ENCODE assay signal across 7 mouse cellular contexts in the genomic region with DNA sequence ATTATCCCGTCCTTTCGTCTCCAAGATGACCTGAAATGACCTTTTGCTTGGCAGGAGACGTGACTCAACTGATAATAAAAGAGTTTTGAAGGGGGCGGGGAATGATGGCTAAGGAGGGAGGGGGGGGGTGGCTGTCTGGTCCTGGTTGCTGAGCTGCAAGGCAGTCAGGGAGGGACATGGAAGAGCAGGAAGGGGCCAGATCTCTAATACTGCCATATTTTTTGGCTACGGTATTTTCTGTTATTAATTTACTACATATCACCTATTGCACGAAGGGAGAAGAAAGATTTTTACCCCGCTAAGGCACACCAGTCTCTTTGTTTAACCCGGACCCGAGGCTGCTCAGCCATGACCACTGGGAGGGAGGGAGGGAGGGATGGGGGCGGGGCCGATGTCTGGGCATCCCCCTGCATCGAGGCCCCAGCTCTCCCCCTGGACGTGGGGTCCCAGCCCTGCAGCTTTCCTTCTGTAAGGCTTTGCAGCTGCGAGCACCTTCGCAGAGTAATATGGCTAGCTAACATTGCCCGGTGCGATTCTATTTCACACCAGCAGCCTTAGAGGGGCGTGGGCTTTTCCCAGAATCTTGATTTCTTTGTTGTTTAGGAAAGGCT.
DNase-seq lines count a peak whose midpoint lies in the region; ATAC-seq lines count a peak whose summit lies in the region.

No protein-coding gene starts in this region.

- no peaks in the 10 kb centered on the region for H3K27me3 ChIP-seq in lung, embryonic 16.5 days (ENCODE audit: control insufficient read depth, insufficient read depth, low read depth, low read length)
- no peaks in the 10 kb centered on the region for H3K27me3 ChIP-seq in forebrain, embryonic 10.5 days (ENCODE audit: poor library complexity, severe bottlenecking)
- H3K27me3 ChIP-seq in hindbrain, embryonic 15.5 days: no peaks in the 10 kb centered on the region
- H3K27me3 ChIP-seq in midbrain, embryonic 12.5 days: no peaks in the 10 kb centered on the region

- H3K4me3 ChIP-seq in lung, embryonic 16.5 days (ENCODE audit: low read length): peak overlapping the region; percentile 48
- H3K4me3 ChIP-seq in forebrain, embryonic 10.5 days: peak overlapping the region; percentile 52
- H3K4me3 ChIP-seq in hindbrain, embryonic 15.5 days: peak overlapping the region; percentile 38
- H3K4me3 ChIP-seq in midbrain, embryonic 12.5 days: peak overlapping the region; percentile 36

- H3K4me1 ChIP-seq in lung, embryonic 16.5 days (replicated peaks; ENCODE audit: control insufficient read depth, insufficient read depth, low read length): peaks cover 11% of the 10 kb centered on the region
- peaks cover 25% of the 10 kb centered on the region for H3K4me1 ChIP-seq in forebrain, embryonic 10.5 days
- peaks cover 20% of the 10 kb centered on the region for H3K4me1 ChIP-seq in hindbrain, embryonic 15.5 days (replicated peaks)
- H3K4me1 ChIP-seq in midbrain, embryonic 12.5 days: peaks cover 18% of the 10 kb centered on the region

- under 1% methylated on average over 18 of the region's 18 CpGs for WGBS in lung, embryonic 16.5 days
- WGBS in forebrain, embryonic 10.5 days: 0% methylated on average over 18 of the region's 18 CpGs
- WGBS in hindbrain, embryonic 15.5 days: 0% methylated on average over 18 of the region's 18 CpGs
- WGBS in midbrain, embryonic 12.5 days: under 1% methylated on average over 18 of the region's 18 CpGs

- H3K27ac ChIP-seq in lung, embryonic 16.5 days (ENCODE audit: low read length): no peak overlapping the region
- peak overlapping the region; percentile 94 for H3K27ac ChIP-seq in forebrain, embryonic 10.5 days
- peak overlapping the region; percentile 94 for H3K27ac ChIP-seq in hindbrain, embryonic 15.5 days (replicated peaks)
- peak overlapping the region; percentile 98 for H3K27ac ChIP-seq in midbrain, embryonic 12.5 days (replicated peaks)

- H3K4me2 ChIP-seq in lung, embryonic 16.5 days (ENCODE audit: low read depth, low read length): peak overlapping the region; percentile 75
- H3K4me2 ChIP-seq in hindbrain, embryonic 15.5 days: peak overlapping the region; percentile 72
- peak overlapping the region; percentile 60 for H3K4me2 ChIP-seq in midbrain, embryonic 12.5 days (replicated peaks)

- peak overlapping the region; percentile 61 for H3K9ac ChIP-seq in lung, embryonic 16.5 days (ENCODE audit: low read length)
- H3K9ac ChIP-seq in hindbrain, embryonic 15.5 days: peak overlapping the region; percentile 59
- H3K9ac ChIP-seq in midbrain, embryonic 12.5 days (replicated peaks): peak overlapping the region; percentile 66

- no peaks in the 10 kb centered on the region for H3K36me3 ChIP-seq in lung, embryonic 16.5 days (ENCODE audit: control insufficient read depth, insufficient read depth, low read length)
- no peaks in the 10 kb centered on the region for H3K36me3 ChIP-seq in forebrain, embryonic 10.5 days (replicated peaks)
- no peaks in the 10 kb centered on the region for H3K36me3 ChIP-seq in hindbrain, embryonic 15.5 days
- no peaks in the 10 kb centered on the region for H3K36me3 ChIP-seq in midbrain, embryonic 12.5 days

- H3K9me3 ChIP-seq in lung, embryonic 16.5 days (ENCODE audit: control insufficient read depth, low read length): no peaks in the 10 kb centered on the region
- peaks cover 3% of the 10 kb centered on the region; the same call in 1 of the 2 replicates for H3K9me3 ChIP-seq in forebrain, embryonic 10.5 days
- H3K9me3 ChIP-seq in hindbrain, embryonic 15.5 days: no peaks in the 10 kb centered on the region
- 0 out of 2 replicates have a peak, but pooled peaks cover 7% of the 10 kb centered on the region for H3K9me3 ChIP-seq in midbrain, embryonic 12.5 days

- peak; percentile 82 for ATAC-seq in lung, embryonic 16.5 days (ENCODE audit: low read depth)
- peak; percentile 94 for ATAC-seq in hindbrain, embryonic 15.5 days (ENCODE audit: low FRiP score, low read depth)
- ATAC-seq in midbrain, embryonic 12.5 days (ENCODE audit: low FRiP score, low read depth): peak; percentile 96
- no peak for ATAC-seq in CD4-positive, CD25-positive, alpha-beta regulatory T cell, adult 4 months

- no peak for DNase-seq in lung, adult 18-20 months
- DNase-seq in forebrain, embryonic 10.5 days (ENCODE audit: extremely low spot score, low spot score): peak; percentile 87
- DNase-seq in layer of hippocampus, adult 18-20 months (ENCODE audit: low spot score in 2 of 2): no peak
